Mouse (Mus musculus) layer of hippocampus, adult 2 months (tissue): ENCODE data around the gene Acads. TPM values are rescaled to one million over a fixed set of nuclear protein-coding genes. Genes with fewer than 3 reads are reported as not detected.
A peak's percentile ranks its signal among the peaks of the same experiment; 100 is the strongest.

Source experiments
- DNase-seq, 2 experiments: peaks; one replicate each; pipeline ENCODE4 v3.0.0; 2022; ENCODE audit warnings: low spot score in 2 of 2
- H3K27ac ChIP-seq: fragments of 200-600 bp; 2 replicates; pipeline ENCODE4 v1.8.1; 2022
- H3K4me3 ChIP-seq: fragments of 200-600 bp; 2 replicates; pipeline ENCODE4 v1.8.1; 2022; ENCODE audit warnings: mild to moderate bottlenecking
- CTCF ChIP-seq: fragments of 200-600 bp; conservative IDR thresholded peaks from 2 replicates; pipeline ENCODE4 v1.8.1; 2022; ENCODE audit warnings: antibody characterized with exemption, mild to moderate bottlenecking, moderate library complexity
- total RNA-seq, 2 experiments: library from RNA; stranded (reverse); gene quantifications; 2 replicates each; pipeline ENCODE4 v1.2.3; 2021

Gene Acads
- total RNA-seq, 2 experiments from 2014 or later: 6.5 to 7.3 TPM

GRCm38 (mm10) chr5:115071096-115071901 is 47.8 kb downstream of the Acads start:
- Histone ChIP-seq H3K27ac (peak overlapping the region; percentile 8; the same call in 1 of the 2 replicates), H3K4me3 (no peak overlapping the region)
- no peak for TF ChIP-seq CTCF
- no peak for DNase-seq

GRCm38 (mm10) chr5:115070457-115070856 is 48.7 kb downstream of the Acads start:
- no peak for TF ChIP-seq CTCF
- no peak for DNase-seq

GRCm38 (mm10) chr5:115069611-115070010 is 49.5 kb downstream of the Acads start:
- no peak overlapping the region for H3K27ac ChIP-seq
- DNase-seq: no peak
- no peak overlapping the region for H3K4me3 ChIP-seq
- TF ChIP-seq CTCF: no peak

More at GRCm38 (mm10) chr5:115070457-115070856, 48.7 kb downstream of the Acads start:
- H3K27ac ChIP-seq: no peak overlapping the region
- H3K4me3 ChIP-seq: no peak overlapping the region

- Histone ChIP-seq H3K27ac (0 out of 2 replicates have a peak overlapping the region, but pooled peaks have one; percentile 18), H3K4me3 (no peak overlapping the region)
- no peak for TF ChIP-seq CTCF
- DNase-seq: no peak
Measured at GRCm38 (mm10) chr5:115068671-115069421, 50.3 kb downstream of the Acads start.

- TF ChIP-seq CTCF: no peak
- no peak for DNase-seq
- no peak overlapping the region for H3K4me3 ChIP-seq
- no peak overlapping the region for H3K27ac ChIP-seq
Measured at GRCm38 (mm10) chr5:115066245-115066644, 52.9 kb downstream of the Acads start.

- no peak overlapping the region for H3K4me3 ChIP-seq
- DNase-seq: no peak
- TF ChIP-seq CTCF: no peak
- no peak overlapping the region for H3K27ac ChIP-seq
Measured at GRCm38 (mm10) chr5:115063391-115063790, 55.8 kb downstream of the Acads start.

GRCm38 (mm10) chr5:115062566-115062965 is 56.6 kb downstream of the Acads start:
- no peak for DNase-seq
- TF ChIP-seq CTCF: no peak
- no peak overlapping the region for H3K4me3 ChIP-seq
- H3K27ac ChIP-seq: no peak overlapping the region

GRCm38 (mm10) chr5:115060977-115061376 is 58.2 kb downstream of the Acads start:
- Histone ChIP-seq H3K4me3 (no peak overlapping the region), H3K27ac (no peak overlapping the region)
- TF ChIP-seq CTCF: no peak
- DNase-seq: no peak

Other genes starting within 250 kb of the Acads start
- 1 to 10 TPM; 2.2 to 2.9 TPM for gene Oasl2, start 222.4 kb downstream of the Acads start, total RNA-seq
- not detected for gene Oasl1, start 196.1 kb downstream of the Acads start, total RNA-seq
- 100 to 1,000 TPM; 184 to 196 TPM for gene 2210016L21Rik, start 177.2 kb downstream of the Acads start, total RNA-seq
- gene Hnf1a, start 148.3 kb downstream of the Acads start, total RNA-seq: not detected
- gene Sppl3, start 108.2 kb downstream of the Acads start, total RNA-seq: 10 to 100 TPM; 75.2 to 76.2 TPM
- not detected for gene Gm10401, start 21.1 kb downstream of the Acads start, total RNA-seq
- gene Unc119b, start 15.6 kb upstream of the Acads start, total RNA-seq: 10 to 100 TPM; 25.9 to 28.0 TPM
- gene Mlec, start 38.8 kb upstream of the Acads start, total RNA-seq: 10 to 100 TPM; 75.7 to 84.7 TPM
- gene Cabp1, start 75.0 kb upstream of the Acads start, total RNA-seq: 100 to 1,000 TPM; 124 to 129 TPM
- gene Pop5, start 116.5 kb upstream of the Acads start, total RNA-seq: 100 to 1,000 TPM; 103 to 104 TPM
- gene Rnf10, start 153.6 kb upstream of the Acads start, total RNA-seq: 100 to 1,000 TPM; 238 to 248 TPM
- gene Coq5, start 160.3 kb upstream of the Acads start, total RNA-seq: 10 to 100 TPM; 40.9 to 42.6 TPM
- 100 to 1,000 TPM; 727 to 730 TPM for gene Dynll1, start 181.7 kb upstream of the Acads start, total RNA-seq
- gene Srsf9, start 207.8 kb upstream of the Acads start, total RNA-seq: 100 to 1,000 TPM in 1 of 2 experiments, 10 to 100 TPM in 1; 91.4 to 102 TPM
- 10 to 100 TPM; 19.5 to 20.8 TPM for gene Gatc, start 221.8 kb upstream of the Acads start, total RNA-seq
- gene Triap1, start 221.9 kb upstream of the Acads start, total RNA-seq: 10 to 100 TPM; 22.3 to 25.4 TPM
- gene Cox6a1, start 229.6 kb upstream of the Acads start, total RNA-seq: 100 to 1,000 TPM; 685 to 700 TPM